Mouse (Mus musculus) limb, embryonic 14.5 days (tissue): ENCODE measurements at regions not wholly inside any gene's neighbourhood (a gene's known extent, or its start where the extent isn't known, plus 50 kb on each side); places are given as distances from the start of the nearest gene placed in this dataset.
"Not testable (repeated sequence)": the region's sequence is repeated elsewhere in the genome, so short reads cannot be mapped to it uniquely, and the experiment has no call there.

Experiments
- ATAC-seq: fragments of 200-750 bp; cut with Nextera tagmentation; 2 replicates; pipeline ENCODE4 v1.8.0; 2017; ENCODE audit warnings: low read depth, moderate number of reproducible peaks, moderate TSS enrichment; ENCODE audit not compliant: low FRiP score
- DNase-seq: peaks from one replicate; pipeline ENCODE4 v3.0.0-alpha.2; 2015; ENCODE audit warnings: low spot score
- H3K27ac ChIP-seq: fragments of 300-500 bp; sonication (generic); replicated peaks from 2 replicates; pipeline ENCODE4 v1.5.1; 2014; ENCODE audit warnings: low read depth, mild to moderate bottlenecking, low read length, moderate library complexity, mixed read lengths
- H3K27me3 ChIP-seq: fragments of 300-500 bp; sonication (generic); 2 replicates; pipeline ENCODE4 v1.6.1; 2014; ENCODE audit warnings: low read length, mixed read lengths; ENCODE audit not compliant: control insufficient read depth, insufficient read depth
- H3K36me3 ChIP-seq: fragments of 300-500 bp; sonication (generic); 2 replicates; pipeline ENCODE4 v1.6.1; 2014; ENCODE audit warnings: mild to moderate bottlenecking, low read length, moderate library complexity, mixed read lengths; ENCODE audit not compliant: control insufficient read depth, insufficient read depth
- H3K4me1 ChIP-seq: fragments of 300-500 bp; sonication (generic); 2 replicates; pipeline ENCODE4 v1.6.1; 2014; ENCODE audit warnings: antibody characterized with exemption, low read length, mixed read lengths; ENCODE audit not compliant: control insufficient read depth, insufficient read depth
- H3K4me2 ChIP-seq: fragments of 300-500 bp; sonication (generic); replicated peaks from 2 replicates; pipeline ENCODE4 v1.6.1; 2014; ENCODE audit warnings: low read depth, mild to moderate bottlenecking, low read length, moderate library complexity; ENCODE audit not compliant: severe bottlenecking
- H3K4me3 ChIP-seq: fragments of 300-500 bp; sonication (generic); replicated peaks from 2 replicates; pipeline ENCODE4 v1.5.1; 2014; ENCODE audit warnings: low read length
- H3K9ac ChIP-seq: fragments of 300-500 bp; sonication (generic); 2 replicates; pipeline ENCODE4 v1.6.1; 2014; ENCODE audit warnings: mild to moderate bottlenecking, low read depth, low read length, moderate library complexity; ENCODE audit not compliant: severe bottlenecking
- H3K9me3 ChIP-seq: fragments of 300-500 bp; sonication (generic); 2 replicates; pipeline ENCODE4 v1.6.1; 2016; ENCODE audit warnings: low read length; ENCODE audit not compliant: control insufficient read depth
- POLR2A ChIP-seq: fragments of 200-500 bp; IDR thresholded peaks from 2 replicates; pipeline ENCODE4 v1.8.0; 2012; ENCODE audit warnings: inconsistent platforms, mild to moderate bottlenecking, moderate library complexity, borderline replicate concordance; ENCODE audit not compliant: insufficient read depth, insufficient read length; ENCODE audit errors: extremely low read depth
- WGBS: fragments of 180-500 bp; shearing (Covaris S2); extraction: QIAGEN DNeasy Blood & Tissue Kit; methylation state at CpG from one replicate; pipeline ENCODE4 v1.1.7; 2014; 5-methylcytosine and 5-hydroxymethylcytosine counted together

- H3K27ac ChIP-seq: no peak overlapping the region
- no peak overlapping the region for H3K4me2 ChIP-seq
- no peak for ATAC-seq
- DNase-seq: no peak
- no peak for TF ChIP-seq POLR2A
- H3K4me3 ChIP-seq: no peak overlapping the region
- H3K27me3 ChIP-seq: no peaks in the 10 kb centered on the region
- H3K9me3 ChIP-seq: no peaks in the 10 kb centered on the region
- no peaks in the 10 kb centered on the region for H3K36me3 ChIP-seq
- 76% methylated on average over 5 of the region's 5 CpGs for WGBS
- H3K9ac ChIP-seq: no peak overlapping the region
- H3K4me1 ChIP-seq: peaks cover 11% of the 10 kb centered on the region
Observed at GRCm38 (mm10) chr2:48322278-48322677, 491.6 kb upstream of the Acvr2a start.

GRCm38 (mm10) chr2:48328204-48328603, 485.7 kb upstream of the Acvr2a start:
- TF ChIP-seq POLR2A: no peak
- no peak overlapping the region for H3K27ac ChIP-seq
- ATAC-seq: no peak

GRCm38 (mm10) chr2:48332783-48333182, 481.1 kb upstream of the Acvr2a start:
- no peak for TF ChIP-seq POLR2A
- no peak for ATAC-seq
- Histone ChIP-seq H3K9ac (no peak overlapping the region), H3K27ac (no peak overlapping the region), H3K4me1 (0 out of 2 replicates have a peak, but pooled peaks cover 5% of the 10 kb centered on the region), H3K36me3 (no peaks in the 10 kb centered on the region), H3K4me3 (no peak overlapping the region), H3K27me3 (no peaks in the 10 kb centered on the region), H3K9me3 (no peaks in the 10 kb centered on the region), H3K4me2 (no peak overlapping the region; the same call in 1 of the 2 replicates)
- no peak for DNase-seq
- WGBS: 51% methylated on average over 10 of the region's 10 CpGs

More at GRCm38 (mm10) chr2:48328204-48328603, 485.7 kb upstream of the Acvr2a start:
- Histone ChIP-seq H3K36me3 (no peaks in the 10 kb centered on the region), H3K4me1 (0 out of 2 replicates have a peak, but pooled peaks cover 2% of the 10 kb centered on the region), H3K9ac (no peak overlapping the region), H3K27me3 (no peaks in the 10 kb centered on the region), H3K4me2 (no peak overlapping the region), H3K4me3 (no peak overlapping the region), H3K9me3 (no peaks in the 10 kb centered on the region)
- no peak for DNase-seq

- TF ChIP-seq POLR2A: no peak
- Histone ChIP-seq H3K4me2 (no peak overlapping the region), H3K27me3 (no peaks in the 10 kb centered on the region), H3K4me3 (no peak overlapping the region), H3K4me1 (no peaks in the 10 kb centered on the region), H3K9me3 (no peaks in the 10 kb centered on the region), H3K36me3 (no peaks in the 10 kb centered on the region), H3K27ac (no peak overlapping the region), H3K9ac (no peak overlapping the region)
- ATAC-seq: no peak
- no peak for DNase-seq
- WGBS: 88% methylated on average over 4 of the region's 4 CpGs
Observed at GRCm38 (mm10) chr2:48348021-48348420, 465.9 kb upstream of the Acvr2a start.

- no peak overlapping the region for H3K27ac ChIP-seq
- no peak for TF ChIP-seq POLR2A
- H3K27me3 ChIP-seq: no peaks in the 10 kb centered on the region
- 88% methylated on average over 3 of the region's 3 CpGs for WGBS
- H3K4me2 ChIP-seq: no peak overlapping the region
- no peak overlapping the region for H3K4me3 ChIP-seq
- no peaks in the 10 kb centered on the region for H3K9me3 ChIP-seq
- no peaks in the 10 kb centered on the region for H3K36me3 ChIP-seq
- no peak for ATAC-seq
- no peak overlapping the region for H3K9ac ChIP-seq
- no peaks in the 10 kb centered on the region for H3K4me1 ChIP-seq
- no peak for DNase-seq
Observed at GRCm38 (mm10) chr2:48349794-48350193, 464.1 kb upstream of the Acvr2a start.

GRCm38 (mm10) chr2:48350206-48350605, 463.7 kb upstream of the Acvr2a start:
- H3K4me2 ChIP-seq: no peak overlapping the region
- H3K9ac ChIP-seq: no peak overlapping the region
- no peak for TF ChIP-seq POLR2A
- H3K4me1 ChIP-seq: no peaks in the 10 kb centered on the region
- no peaks in the 10 kb centered on the region for H3K36me3 ChIP-seq
- 76% methylated on average over 1 of the region's 1 CpGs for whole genome bisulfite sequencing
- H3K27me3 ChIP-seq: no peaks in the 10 kb centered on the region
- no peak overlapping the region for H3K27ac ChIP-seq
- DNase-seq: no peak
- no peak for ATAC-seq
- H3K4me3 ChIP-seq: no peak overlapping the region
- no peaks in the 10 kb centered on the region for H3K9me3 ChIP-seq

GRCm38 (mm10) chr2:48371572-48371971, 442.3 kb upstream of the Acvr2a start:
- H3K4me1 ChIP-seq: not testable (repeated sequence)
- WGBS: 75% methylated on average over 4 of the region's 4 CpGs

More at GRCm38 (mm10) chr2:48371572-48371971, 442.3 kb upstream of the Acvr2a start:
- H3K4me3 ChIP-seq, DNase-seq, ATAC-seq, H3K9ac ChIP-seq, H3K4me2 ChIP-seq, H3K27ac ChIP-seq, H3K36me3 ChIP-seq, H3K27me3 ChIP-seq, H3K9me3 ChIP-seq: not testable (repeated sequence)
